Mouse (Mus musculus): ENCODE data around the gene Plxnb3. TPM values are rescaled to one million over a fixed set of nuclear protein-coding genes. Genes with fewer than 3 reads are reported as not detected.
"Not testable (repeated sequence)": the region's sequence is repeated elsewhere in the genome, so short reads cannot be mapped to it uniquely, and the experiment has no call there.

The Plxnb3 gene
- polyA plus RNA-seq, 1 experiment from 2014 or later, result 0.07 TPM

DNA sequence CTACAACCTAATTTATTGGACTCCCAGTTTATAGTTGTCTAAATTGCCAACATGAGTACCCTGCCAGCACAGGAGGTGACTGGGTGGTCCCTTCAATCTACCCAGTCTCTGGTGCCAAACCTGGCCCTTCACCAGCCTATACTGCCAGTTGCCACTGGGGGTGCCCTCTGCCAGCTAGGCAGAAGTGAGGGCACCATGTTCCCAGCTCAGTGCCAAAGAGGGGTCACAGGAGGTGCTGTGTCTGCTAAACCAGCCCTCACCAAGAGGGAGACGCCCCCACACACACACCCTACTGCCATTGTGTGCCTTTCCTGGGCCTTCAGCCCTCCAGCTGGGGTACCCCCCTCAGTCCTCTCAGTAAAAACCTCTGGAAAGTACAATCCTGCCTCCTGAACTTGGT, 18.7 kb upstream of the Plxnb3 start:
- Histone ChIP-seq H3K27me3 (ENCODE audit: control insufficient read depth, insufficient read depth, low read length) (no peaks in the 10 kb centered on the region), H3K27ac (ENCODE audit: low read depth, low read length) (no peak overlapping the region), H3K4me1 (ENCODE audit: control insufficient read depth, insufficient read depth, low read length) (no peaks in the 10 kb centered on the region), H3K4me3 (ENCODE audit: low read depth, low read length) (no peak overlapping the region), H3K9ac (replicated peaks; ENCODE audit: low read depth, low read length) (no peak overlapping the region), H3K4me2 (ENCODE audit: low read depth, low read length) (no peak overlapping the region), H3K9me3 (ENCODE audit: control insufficient read depth, low read length) (no peaks in the 10 kb centered on the region), H3K36me3 (ENCODE audit: control insufficient read depth, insufficient read depth, low read length) (no peaks in the 10 kb centered on the region)
- WGBS, result 70% methylated on average over 1 of the region's 1 CpGs
- no peak for ATAC-seq (ENCODE audit: low read depth)

DNA sequence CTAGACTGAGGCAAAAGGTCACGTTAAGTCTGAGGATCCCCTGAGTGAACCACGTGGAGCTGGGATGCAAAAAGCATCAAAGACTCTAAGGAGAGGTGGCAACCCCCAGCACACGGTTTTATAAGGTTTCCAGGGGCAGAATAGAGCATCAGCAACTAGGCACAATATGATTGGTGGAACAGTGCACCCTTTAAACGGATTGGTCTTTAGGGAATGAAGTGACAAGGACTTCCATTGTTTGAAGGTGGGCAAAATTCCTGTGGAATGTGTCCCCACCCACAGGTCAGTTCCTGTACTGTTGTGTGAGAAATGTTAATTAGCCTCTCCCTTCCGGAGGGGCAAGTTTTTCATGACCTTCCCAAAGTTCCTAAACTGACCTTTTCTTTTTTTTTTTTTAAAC, 17.7 kb upstream of the Plxnb3 start:
- Histone ChIP-seq H3K4me2 (ENCODE audit: low read depth, low read length) (no peak overlapping the region), H3K9ac (replicated peaks; ENCODE audit: low read depth, low read length) (no peak overlapping the region), H3K4me3 (ENCODE audit: low read depth, low read length) (no peak overlapping the region), H3K4me1 (ENCODE audit: control insufficient read depth, insufficient read depth, low read length) (no peaks in the 10 kb centered on the region), H3K36me3 (ENCODE audit: control insufficient read depth, insufficient read depth, low read length) (no peaks in the 10 kb centered on the region), H3K9me3 (ENCODE audit: control insufficient read depth, low read length) (no peaks in the 10 kb centered on the region), H3K27me3 (ENCODE audit: control insufficient read depth, insufficient read depth, low read length) (no peaks in the 10 kb centered on the region), H3K27ac (ENCODE audit: low read depth, low read length) (no peak overlapping the region)
- WGBS, result 63% methylated on average over 5 of the region's 5 CpGs
- ATAC-seq (ENCODE audit: low read depth), result no peak

DNA sequence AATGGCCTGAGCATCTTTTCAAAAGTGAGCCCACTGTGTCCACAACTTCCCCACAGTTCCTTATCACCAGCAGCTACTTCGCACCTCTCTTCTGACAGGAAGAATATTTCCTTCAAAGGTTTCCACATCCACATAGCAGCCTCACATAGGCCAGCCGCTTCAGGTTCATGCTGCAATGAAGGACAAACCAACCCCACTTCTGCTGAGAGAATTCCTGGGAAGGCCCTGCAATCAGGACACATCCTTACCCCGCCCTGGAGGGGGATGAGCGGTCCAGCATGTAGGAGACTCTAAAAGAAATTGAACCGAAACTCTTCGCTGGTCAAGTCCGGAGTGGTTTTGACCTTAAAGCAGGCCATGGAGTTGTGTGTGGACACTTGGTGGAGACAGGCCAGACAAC, 17.0 kb upstream of the Plxnb3 start:
- H3K4me3 ChIP-seq (ENCODE audit: low read depth, low read length); H3K4me1 ChIP-seq (ENCODE audit: control insufficient read depth, insufficient read depth, low read length); H3K9ac ChIP-seq (replicated peaks; ENCODE audit: low read depth, low read length); ATAC-seq (ENCODE audit: low read depth); H3K27me3 ChIP-seq (ENCODE audit: control insufficient read depth, insufficient read depth, low read length); H3K27ac ChIP-seq (ENCODE audit: low read depth, low read length); H3K4me2 ChIP-seq (ENCODE audit: low read depth, low read length); H3K36me3 ChIP-seq (ENCODE audit: control insufficient read depth, insufficient read depth, low read length); H3K9me3 ChIP-seq (ENCODE audit: control insufficient read depth, low read length): not testable (repeated sequence)
- 94% methylated on average over 7 of the region's 7 CpGs for WGBS

DNA sequence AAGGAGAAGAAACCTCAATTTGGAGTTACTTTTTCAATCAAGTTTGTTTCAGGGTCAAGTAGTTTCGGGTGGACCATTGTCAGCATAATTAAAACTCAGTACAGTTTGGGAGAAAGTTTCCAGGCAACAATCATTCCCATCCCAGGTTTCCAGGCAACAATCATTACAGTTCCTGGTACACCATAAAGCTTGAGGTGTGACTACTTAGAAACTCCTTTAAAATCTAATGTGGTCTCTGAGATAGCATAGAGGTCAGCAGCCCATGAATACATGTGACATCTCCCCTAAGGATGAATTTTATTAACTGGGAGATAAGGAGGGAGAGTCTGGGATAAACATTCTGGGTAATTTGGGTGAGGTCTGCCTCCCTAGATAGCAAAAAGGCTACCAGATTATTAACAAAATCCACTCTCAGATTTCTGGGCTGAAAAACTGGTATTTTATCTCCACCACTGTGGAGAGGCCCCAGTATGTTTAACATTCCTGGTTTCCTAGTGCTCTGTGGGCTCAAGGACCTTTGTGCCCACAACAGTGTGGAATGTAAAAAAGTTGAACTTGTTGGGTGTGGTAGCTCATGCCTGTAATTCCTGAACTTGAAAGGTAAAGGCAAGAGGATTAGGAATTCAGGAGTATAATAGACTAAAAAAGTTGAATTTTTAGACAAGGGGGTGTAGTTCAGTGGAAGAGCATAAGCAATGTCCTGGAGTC, 12.0 kb upstream of the Plxnb3 start:
- Histone ChIP-seq H3K36me3 (ENCODE audit: control insufficient read depth, insufficient read depth, low read length) (no peaks in the 10 kb centered on the region), H3K27me3 (ENCODE audit: control insufficient read depth, insufficient read depth, low read length) (no peaks in the 10 kb centered on the region), H3K27ac (ENCODE audit: low read depth, low read length) (no peak overlapping the region), H3K9me3 (ENCODE audit: control insufficient read depth, low read length) (no peaks in the 10 kb centered on the region), H3K4me3 (ENCODE audit: low read depth, low read length) (no peak overlapping the region), H3K4me1 (ENCODE audit: control insufficient read depth, insufficient read depth, low read length) (no peaks in the 10 kb centered on the region), H3K9ac (replicated peaks; ENCODE audit: low read depth, low read length) (no peak overlapping the region), H3K4me2 (ENCODE audit: low read depth, low read length) (no peak overlapping the region)
- WGBS, result 85% methylated on average over 1 of the region's 1 CpGs
- no peak for ATAC-seq (ENCODE audit: low read depth)

DNA sequence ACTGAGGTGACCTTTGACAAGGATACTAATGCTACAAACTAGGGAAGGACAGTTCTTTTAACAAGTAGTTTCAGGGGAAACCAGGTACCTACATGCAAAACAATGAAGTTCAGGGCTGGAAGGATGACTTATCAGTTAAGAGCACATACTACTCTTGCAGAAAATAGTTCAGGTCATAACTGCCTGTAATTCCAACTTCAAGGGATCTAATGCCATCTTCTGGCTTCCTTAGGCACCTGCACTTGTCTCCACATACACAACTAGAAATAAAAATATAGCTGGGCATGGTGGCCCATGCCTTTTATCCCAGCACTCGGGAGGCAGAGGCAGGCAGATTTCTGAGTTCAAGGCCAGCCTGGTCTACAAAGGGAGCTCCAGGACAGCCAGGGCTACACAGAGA, 7.9 kb upstream of the Plxnb3 start:
- Histone ChIP-seq H3K4me1 (ENCODE audit: control insufficient read depth, insufficient read depth, low read length) (no peaks in the 10 kb centered on the region), H3K27ac (ENCODE audit: low read depth, low read length) (no peak overlapping the region), H3K4me3 (ENCODE audit: low read depth, low read length) (no peak overlapping the region), H3K36me3 (ENCODE audit: control insufficient read depth, insufficient read depth, low read length) (no peaks in the 10 kb centered on the region), H3K9ac (replicated peaks; ENCODE audit: low read depth, low read length) (no peak overlapping the region), H3K4me2 (ENCODE audit: low read depth, low read length) (no peak overlapping the region), H3K9me3 (ENCODE audit: control insufficient read depth, low read length) (no peaks in the 10 kb centered on the region), H3K27me3 (ENCODE audit: control insufficient read depth, insufficient read depth, low read length) (no peaks in the 10 kb centered on the region)
- 100% methylated on average over 1 of the region's 1 CpGs for WGBS
- ATAC-seq (ENCODE audit: low read depth), result no peak

DNA sequence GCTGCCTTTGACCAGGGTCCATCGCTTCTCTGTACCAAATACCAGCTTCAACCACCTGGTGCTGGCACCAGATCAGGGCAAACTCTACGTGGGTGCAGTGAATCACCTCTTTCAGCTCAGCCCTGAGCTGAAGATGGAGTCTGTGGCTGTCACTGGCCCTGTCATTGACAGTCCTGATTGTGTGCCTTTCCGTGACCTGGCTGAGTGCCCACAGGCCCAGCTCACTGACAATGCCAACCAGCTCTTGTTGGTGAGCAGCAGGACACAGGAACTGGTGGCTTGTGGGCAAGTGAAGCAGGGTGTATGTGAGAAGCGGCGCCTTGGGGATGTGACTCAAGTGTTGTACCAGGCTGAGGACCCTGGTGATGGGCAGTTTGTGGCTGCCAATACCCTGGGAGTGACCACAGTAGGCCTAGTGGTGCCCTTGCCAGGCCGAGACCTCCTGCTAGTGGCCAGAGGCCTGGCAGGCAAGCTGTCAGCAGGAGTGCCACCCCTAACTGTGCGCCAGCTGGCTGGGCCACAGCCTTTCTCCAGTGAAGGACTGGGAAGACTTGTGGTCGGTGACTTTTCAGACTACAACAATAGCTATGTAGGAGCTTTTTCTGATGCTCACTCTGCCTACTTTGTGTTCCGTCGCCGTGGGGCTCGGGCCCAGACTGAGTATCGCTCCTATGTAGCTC, 1.9 kb downstream of the Plxnb3 start:
- Histone ChIP-seq H3K27ac (ENCODE audit: low read depth, low read length) (no peak overlapping the region), H3K4me3 (ENCODE audit: low read depth, low read length) (no peak overlapping the region), H3K4me2 (ENCODE audit: low read depth, low read length) (no peak overlapping the region), H3K4me1 (ENCODE audit: control insufficient read depth, insufficient read depth, low read length) (no peaks in the 10 kb centered on the region), H3K9ac (replicated peaks; ENCODE audit: low read depth, low read length) (no peak overlapping the region), H3K36me3 (ENCODE audit: control insufficient read depth, insufficient read depth, low read length) (no peaks in the 10 kb centered on the region), H3K9me3 (ENCODE audit: control insufficient read depth, low read length) (no peaks in the 10 kb centered on the region), H3K27me3 (ENCODE audit: control insufficient read depth, insufficient read depth, low read length) (no peaks in the 10 kb centered on the region)
- 87% methylated on average over 13 of the region's 13 CpGs for WGBS
- ATAC-seq (ENCODE audit: low read depth), result no peak

DNA sequence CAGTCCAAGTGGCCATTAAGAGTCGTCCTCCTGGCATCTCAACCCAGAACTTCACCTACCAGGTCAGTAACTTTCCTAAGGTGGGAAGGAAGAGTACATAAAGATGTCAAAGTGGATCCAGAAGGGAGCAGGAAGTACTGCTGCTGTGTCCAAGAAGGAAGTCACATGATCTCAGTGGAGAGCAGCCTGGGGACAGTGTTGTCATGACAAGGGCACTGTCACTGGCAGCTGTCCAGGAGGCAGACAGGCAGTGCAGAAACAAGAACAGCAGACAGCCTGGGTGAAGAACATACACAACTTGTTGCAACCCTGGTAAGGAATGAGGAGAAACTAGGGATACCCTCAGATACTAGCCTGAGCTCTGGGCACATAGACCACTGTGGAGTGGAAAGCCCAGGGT, 8.4 kb downstream of the Plxnb3 start:
- Histone ChIP-seq H3K4me3 (ENCODE audit: low read depth, low read length) (no peak overlapping the region), H3K4me1 (ENCODE audit: control insufficient read depth, insufficient read depth, low read length) (no peaks in the 10 kb centered on the region), H3K4me2 (ENCODE audit: low read depth, low read length) (no peak overlapping the region), H3K36me3 (ENCODE audit: control insufficient read depth, insufficient read depth, low read length) (no peaks in the 10 kb centered on the region), H3K27ac (ENCODE audit: low read depth, low read length) (no peak overlapping the region), H3K27me3 (ENCODE audit: control insufficient read depth, insufficient read depth, low read length) (no peaks in the 10 kb centered on the region), H3K9ac (replicated peaks; ENCODE audit: low read depth, low read length) (no peak overlapping the region), H3K9me3 (ENCODE audit: control insufficient read depth, low read length) (no peaks in the 10 kb centered on the region)
- ATAC-seq (ENCODE audit: low read depth), result no peak
- WGBS, result 83% methylated on average over 1 of the region's 1 CpGs

DNA sequence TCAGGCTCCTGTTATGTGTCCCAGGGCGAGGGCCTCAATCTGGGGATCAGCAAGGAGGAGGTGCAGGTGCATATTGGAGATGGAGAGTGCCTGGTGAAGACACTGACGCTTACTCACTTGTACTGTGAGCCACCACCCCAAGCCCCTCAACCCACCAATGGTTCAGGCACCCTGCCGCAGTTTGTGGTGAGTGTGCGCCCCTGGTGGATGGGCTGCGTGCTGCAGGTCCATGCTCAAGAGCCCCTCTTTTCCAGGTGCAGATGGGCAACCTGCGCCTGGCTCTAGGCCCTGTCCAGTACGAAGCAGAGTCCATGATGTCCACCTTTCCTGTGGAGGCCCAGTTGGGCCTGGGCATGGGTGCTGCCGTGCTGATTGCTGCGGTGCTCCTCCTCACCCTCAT, 10.4 kb downstream of the Plxnb3 start:
- H3K4me3 ChIP-seq (ENCODE audit: low read depth, low read length), result no peak overlapping the region

DNA sequence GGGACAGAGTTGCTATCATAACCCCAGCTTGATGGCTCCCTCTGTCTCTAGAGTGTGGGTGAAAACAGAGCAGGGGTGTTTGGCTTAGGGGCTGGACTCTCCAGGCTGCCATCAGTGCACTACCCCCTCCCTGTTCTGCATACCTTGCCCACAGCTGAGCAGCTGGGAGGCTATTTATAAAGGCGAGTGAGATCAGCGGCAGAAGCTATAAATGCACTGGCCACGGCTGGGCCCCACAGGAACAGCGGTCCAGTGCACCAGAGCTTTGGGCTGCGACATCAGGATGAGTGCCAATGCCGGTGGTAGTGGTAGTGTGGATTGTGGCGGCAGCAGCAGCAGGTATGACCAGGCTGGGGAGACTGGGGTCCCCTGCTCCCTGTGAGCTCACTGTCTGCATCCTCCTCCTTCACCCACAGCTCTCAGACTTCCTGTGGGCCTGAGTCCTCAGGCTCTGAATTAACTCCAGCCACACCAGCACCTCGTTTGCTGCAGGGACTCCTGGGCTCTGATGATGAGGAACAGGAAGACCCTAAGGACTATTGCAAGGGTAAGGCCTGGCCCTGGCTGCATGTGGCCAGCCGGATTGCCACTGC, 17.4 kb downstream of the Plxnb3 start, which contains the start of gene Srpk3:
Srpk3 (plus strand) TSS at position 238 of the 593 bp plus-strand sequence.
- no peak within 1 kb of the TSS for H3K9ac ChIP-seq (replicated peaks; ENCODE audit: low read depth, low read length)
- no peak within 1 kb of the TSS for H3K4me3 ChIP-seq (ENCODE audit: low read depth, low read length)
- no peaks in the 10 kb centered on the region for H3K4me1 ChIP-seq (ENCODE audit: control insufficient read depth, insufficient read depth, low read length)
- H3K36me3 ChIP-seq (ENCODE audit: control insufficient read depth, insufficient read depth, low read length), result peaks cover 9% of the 10 kb centered on the region; the same call in 1 of the 2 replicates
- H3K9me3 ChIP-seq (ENCODE audit: control insufficient read depth, low read length), result no peaks in the 10 kb centered on the region
- WGBS, result 44% methylated on average over 9 of the region's 9 CpGs
- no peak within 1 kb of the TSS for H3K4me2 ChIP-seq (ENCODE audit: low read depth, low read length)
- H3K27me3 ChIP-seq (ENCODE audit: control insufficient read depth, insufficient read depth, low read length), result no peaks in the 10 kb centered on the region
- no peak within 1 kb of the TSS for H3K27ac ChIP-seq (ENCODE audit: low read depth, low read length)
- ATAC-seq (ENCODE audit: low read depth), result 0 out of 2 replicates have a peak, but pooled peaks have one; percentile 19

More for the DNA sequence above, 10.4 kb downstream of the Plxnb3 start:
- no peaks in the 10 kb centered on the region for H3K36me3 ChIP-seq (ENCODE audit: control insufficient read depth, insufficient read depth, low read length)
- H3K9me3 ChIP-seq (ENCODE audit: control insufficient read depth, low read length), result no peaks in the 10 kb centered on the region
- H3K27ac ChIP-seq (ENCODE audit: low read depth, low read length), result no peak overlapping the region
- H3K4me2 ChIP-seq (ENCODE audit: low read depth, low read length), result no peak overlapping the region
- no peak for ATAC-seq (ENCODE audit: low read depth)
- H3K9ac ChIP-seq (replicated peaks; ENCODE audit: low read depth, low read length), result no peak overlapping the region
- H3K27me3 ChIP-seq (ENCODE audit: control insufficient read depth, insufficient read depth, low read length), result no peaks in the 10 kb centered on the region
- H3K4me1 ChIP-seq (ENCODE audit: control insufficient read depth, insufficient read depth, low read length), result no peaks in the 10 kb centered on the region
- 67% methylated on average over 9 of the region's 9 CpGs for WGBS

Measured in neural tube, embryonic 14.5 days (tissue).